Mouse (Mus musculus) embryonic facial prominence, embryonic 13.5 days (tissue): Measurements from ENCODE around the gene Shisa8. TPM values are rescaled to one million over a fixed set of nuclear protein-coding genes. Genes with fewer than 3 reads are reported as not detected.

Experiments used
- ATAC-seq: fragments of 200-750 bp; cut with Nextera tagmentation; 2 replicates; pipeline ENCODE4 v1.8.0; 2017; ENCODE audit warnings: low read depth; ENCODE audit not compliant: insufficient number of reproducible peaks, insufficient read depth, low FRiP score, low TSS enrichment
- H3K27ac ChIP-seq: fragments of 300-500 bp; sonication (generic); 2 replicates; pipeline ENCODE4 v1.5.1; 2015; ENCODE audit warnings: moderate library complexity, mild to moderate bottlenecking, inconsistent platforms
- H3K27me3 ChIP-seq: fragments of 300-500 bp; sonication (generic); 2 replicates; pipeline ENCODE4 v1.6.1; 2015; ENCODE audit warnings: mild to moderate bottlenecking, inconsistent platforms
- H3K36me3 ChIP-seq: fragments of 300-500 bp; sonication (generic); 2 replicates; pipeline ENCODE4 v1.6.1; 2015; ENCODE audit warnings: mild to moderate bottlenecking, inconsistent platforms
- H3K4me1 ChIP-seq: fragments of 300-500 bp; sonication (generic); 2 replicates; pipeline ENCODE4 v1.6.1; 2015; ENCODE audit warnings: inconsistent platforms
- H3K4me2 ChIP-seq: fragments of 300-500 bp; sonication (generic); 2 replicates; pipeline ENCODE4 v1.6.1; 2015; ENCODE audit warnings: moderate library complexity, mild to moderate bottlenecking, inconsistent platforms
- H3K4me3 ChIP-seq: fragments of 300-500 bp; sonication (generic); 2 replicates; pipeline ENCODE4 v1.5.1; 2015; ENCODE audit warnings: mild to moderate bottlenecking, inconsistent platforms
- H3K9ac ChIP-seq: fragments of 300-500 bp; sonication (generic); 2 replicates; pipeline ENCODE4 v1.6.1; 2015; ENCODE audit warnings: mild to moderate bottlenecking, inconsistent platforms
- H3K9me3 ChIP-seq: fragments of 300-500 bp; sonication (generic); 2 replicates; pipeline ENCODE4 v1.6.1; 2016; ENCODE audit warnings: inconsistent platforms
- WGBS: fragments of 180-500 bp; shearing (Covaris S2); methylation state at CpG from one replicate; pipeline ENCODE4 v1.1.7; 2015; ENCODE audit warnings: mixed read lengths; 5-methylcytosine and 5-hydroxymethylcytosine counted together
- polyA plus RNA-seq: library from polyadenylated mRNA; unstranded; fragments of >200 nt; fragmentation: Nextera tagmentation; extraction: Ambion mirVana; gene quantifications from 2 replicates; pipeline ENCODE4 v1.2.1, GENCODE M21; 2015

Shisa8 gene
- polyA plus RNA-seq, 1 experiment from 2014 or later: 0.18 TPM

- H3K4me1 ChIP-seq: peaks cover 3% of the 10 kb centered on the region; the same call in 1 of the 2 replicates
- no peaks in the 10 kb centered on the region for H3K27me3 ChIP-seq
- no peak overlapping the region for H3K4me2 ChIP-seq
- WGBS: 15% methylated on average over 5 of the region's 5 CpGs
- H3K36me3 ChIP-seq: peaks cover 20% of the 10 kb centered on the region
- H3K9ac ChIP-seq: no peak overlapping the region
- no peak for ATAC-seq
- no peaks in the 10 kb centered on the region for H3K9me3 ChIP-seq
- no peak overlapping the region for H3K4me3 ChIP-seq
- H3K27ac ChIP-seq: no peak overlapping the region
Measured at GRCm38 (mm10) chr15:82236565-82236964, 23.9 kb upstream of the Shisa8 start.

- Histone ChIP-seq H3K27me3 (no peaks in the 10 kb centered on the region), H3K9me3 (no peaks in the 10 kb centered on the region), H3K9ac (no peak overlapping the region), H3K4me1 (peaks cover under 1% of the 10 kb centered on the region; the same call in 1 of the 2 replicates), H3K4me3 (no peak overlapping the region), H3K4me2 (no peak overlapping the region), H3K27ac (no peak overlapping the region), H3K36me3 (peaks cover 20% of the 10 kb centered on the region)
- 69% methylated on average over 10 of the region's 10 CpGs for WGBS
- ATAC-seq: no peak
Measured at GRCm38 (mm10) chr15:82235661-82236060, 23.0 kb upstream of the Shisa8 start.

- Histone ChIP-seq H3K4me3 (no peak overlapping the region), H3K4me2 (no peak overlapping the region), H3K9ac (no peak overlapping the region), H3K4me1 (no peaks in the 10 kb centered on the region; the same call in 1 of the 2 replicates), H3K27ac (no peak overlapping the region), H3K36me3 (0 out of 2 replicates have a peak, but pooled peaks cover 6% of the 10 kb centered on the region), H3K9me3 (no peaks in the 10 kb centered on the region), H3K27me3 (no peaks in the 10 kb centered on the region)
- 62% methylated on average over 4 of the region's 4 CpGs for WGBS
- ATAC-seq: no peak
Measured at GRCm38 (mm10) chr15:82232651-82233050, 20.0 kb upstream of the Shisa8 start.

- Histone ChIP-seq H3K27ac (no peak overlapping the region), H3K27me3 (no peaks in the 10 kb centered on the region), H3K9ac (no peak overlapping the region), H3K36me3 (0 out of 2 replicates have a peak, but pooled peaks cover 6% of the 10 kb centered on the region), H3K9me3 (no peaks in the 10 kb centered on the region), H3K4me2 (no peak overlapping the region), H3K4me1 (no peaks in the 10 kb centered on the region; the same call in 1 of the 2 replicates), H3K4me3 (no peak overlapping the region)
- ATAC-seq: no peak
- 61% methylated on average over 11 of the region's 11 CpGs for WGBS
Measured at GRCm38 (mm10) chr15:82231591-82232378, 19.2 kb upstream of the Shisa8 start.

GRCm38 (mm10) chr15:82231100-82231499 is 18.5 kb upstream of the Shisa8 start:
- H3K27ac ChIP-seq: no peak overlapping the region
- no peak for ATAC-seq

GRCm38 (mm10) chr15:82230098-82230611 is 17.5 kb upstream of the Shisa8 start:
- Histone ChIP-seq H3K27me3 (peaks cover 11% of the 10 kb centered on the region), H3K4me2 (no peak overlapping the region), H3K9ac (0 out of 2 replicates have a peak overlapping the region, but pooled peaks have one; percentile 22), H3K36me3 (0 out of 2 replicates have a peak, but pooled peaks cover 6% of the 10 kb centered on the region), H3K4me3 (no peak overlapping the region), H3K4me1 (no peaks in the 10 kb centered on the region; the same call in 1 of the 2 replicates), H3K27ac (no peak overlapping the region), H3K9me3 (no peaks in the 10 kb centered on the region)
- ATAC-seq: no peak
- WGBS: 63% methylated on average over 6 of the region's 6 CpGs

More at GRCm38 (mm10) chr15:82231100-82231499, 18.5 kb upstream of the Shisa8 start:
- no peak overlapping the region for H3K4me3 ChIP-seq
- WGBS: 80% methylated on average over 4 of the region's 4 CpGs
- H3K4me1 ChIP-seq: no peaks in the 10 kb centered on the region; the same call in 1 of the 2 replicates
- H3K36me3 ChIP-seq: 0 out of 2 replicates have a peak, but pooled peaks cover 6% of the 10 kb centered on the region
- H3K4me2 ChIP-seq: no peak overlapping the region
- H3K27me3 ChIP-seq: peaks cover 2% of the 10 kb centered on the region
- no peak overlapping the region for H3K9ac ChIP-seq
- H3K9me3 ChIP-seq: no peaks in the 10 kb centered on the region

GRCm38 (mm10) chr15:82229542-82230045 is 17.0 kb upstream of the Shisa8 start:
- H3K27me3 ChIP-seq: peaks cover 17% of the 10 kb centered on the region
- WGBS: 27% methylated on average over 11 of the region's 11 CpGs
- H3K27ac ChIP-seq: no peak overlapping the region
- 0 out of 2 replicates have a peak, but pooled peaks have one; percentile 28 for ATAC-seq
- H3K4me2 ChIP-seq: no peak overlapping the region
- H3K9ac ChIP-seq: peak overlapping the region; percentile 22; the same call in 1 of the 2 replicates
- no peaks in the 10 kb centered on the region for H3K9me3 ChIP-seq
- 0 out of 2 replicates have a peak, but pooled peaks cover 5% of the 10 kb centered on the region for H3K36me3 ChIP-seq
- no peak overlapping the region for H3K4me3 ChIP-seq
- H3K4me1 ChIP-seq: peaks cover 2% of the 10 kb centered on the region; the same call in 1 of the 2 replicates

GRCm38 (mm10) chr15:82225769-82226168 is 13.2 kb upstream of the Shisa8 start:
- Histone ChIP-seq H3K27ac (no peak overlapping the region), H3K4me2 (no peak overlapping the region), H3K36me3 (no peaks in the 10 kb centered on the region), H3K9me3 (no peaks in the 10 kb centered on the region), H3K9ac (no peak overlapping the region), H3K27me3 (peaks cover 44% of the 10 kb centered on the region), H3K4me1 (peaks cover 13% of the 10 kb centered on the region), H3K4me3 (no peak overlapping the region)
- no peak for ATAC-seq
- 95% methylated on average over 5 of the region's 5 CpGs for WGBS

- ATAC-seq: no peak
- H3K9me3 ChIP-seq: no peaks in the 10 kb centered on the region
- peak overlapping the region; percentile 73 for H3K4me2 ChIP-seq
- peaks cover 13% of the 10 kb centered on the region for H3K4me1 ChIP-seq
- H3K4me3 ChIP-seq: peak overlapping the region; percentile 40
- peak overlapping the region; percentile 58; the same call in 1 of the 2 replicates for H3K9ac ChIP-seq
- no peaks in the 10 kb centered on the region for H3K36me3 ChIP-seq
- WGBS: 33% methylated on average over 7 of the region's 7 CpGs
- no peak overlapping the region for H3K27ac ChIP-seq
- peaks cover 49% of the 10 kb centered on the region for H3K27me3 ChIP-seq
Measured at GRCm38 (mm10) chr15:82224602-82225215, 12.1 kb upstream of the Shisa8 start.

GRCm38 (mm10) chr15:82223657-82224601 is 11.3 kb upstream of the Shisa8 start, which contains the start of gene Tnfrsf13c:
Tnfrsf13c (minus strand) TSS chr15:82224369.
- no peak for ATAC-seq
- peak within 1 kb of the TSS; percentile 40 for H3K4me3 ChIP-seq
- peak within 1 kb of the TSS; percentile 73 for H3K4me2 ChIP-seq
- no peak within 1 kb of the TSS for H3K27ac ChIP-seq
- H3K36me3 ChIP-seq: no peaks in the 10 kb centered on the region
- H3K27me3 ChIP-seq: peaks cover 56% of the 10 kb centered on the region
- 2% methylated on average over 44 of the region's 44 CpGs for WGBS
- H3K9me3 ChIP-seq: no peaks in the 10 kb centered on the region
- peaks cover 13% of the 10 kb centered on the region for H3K4me1 ChIP-seq
- peak within 1 kb of the TSS; percentile 58 for H3K9ac ChIP-seq
